ENCODE assay signal across 8 mouse cellular contexts in genomic region chr6:65670981-65671411, GRCm38 (mm10). TPM values are rescaled to one million over a fixed set of nuclear protein-coding genes. Genes with fewer than 3 reads are reported as not detected.
DNase-seq lines count a peak whose midpoint lies in the region; ATAC-seq and TF ChIP-seq lines count a peak whose summit lies in the region.

No protein-coding gene starts in this region.

- 1% methylated on average over 17 of the region's 21 CpGs for WGBS in embryonic facial prominence, embryonic 13.5 days
- 3% methylated on average over 21 of the region's 21 CpGs for WGBS in intestine, embryonic 14.5 days
- under 1% methylated on average over 21 of the region's 21 CpGs for WGBS in midbrain, embryonic 12.5 days

- peak overlapping the region; percentile 83 for H3K4me3 ChIP-seq in gastrocnemius, adult 2 months
- peak overlapping the region; percentile 81 for H3K4me3 ChIP-seq in E14TG2a.4 (replicated peaks; ENCODE audit: low read length)
- H3K4me3 ChIP-seq in embryonic facial prominence, embryonic 13.5 days = peak overlapping the region; percentile 65
- peak overlapping the region; percentile 44 for H3K4me3 ChIP-seq in intestine, embryonic 14.5 days (ENCODE audit: low read depth, low read length)
- peak overlapping the region; percentile 68 for H3K4me3 ChIP-seq in midbrain, embryonic 12.5 days

- ATAC-seq in embryonic facial prominence, embryonic 13.5 days (ENCODE audit: insufficient number of reproducible peaks, insufficient read depth, low FRiP score, low TSS enrichment, low read depth) = no peak; the same call in none of the 2 replicates
- peak; percentile 48 for ATAC-seq in intestine, embryonic 14.5 days (replicated peaks; ENCODE audit: low FRiP score, low TSS enrichment, low read depth)
- ATAC-seq in midbrain, embryonic 12.5 days (ENCODE audit: low FRiP score, low read depth) = peak; percentile 74

- no peak for DNase-seq in gastrocnemius, adult 2 months
- DNase-seq in gastrocnemius, adult 18-20 months (ENCODE audit: low spot score) = no peak
- peak; percentile 70 for DNase-seq in intestine, embryonic 14.5 days (ENCODE audit: low spot score)
- no peak for DNase-seq in frontal cortex, adult 2 months (ENCODE audit: extremely low spot score in 1 of 2, low spot score in 1 of 2)
- DNase-seq in spleen, adult 12 weeks (ENCODE audit: low spot score) = no peak

- no peaks in the 10 kb centered on the region for H3K9me3 ChIP-seq in E14TG2a.4 (ENCODE audit: low read length)
- H3K9me3 ChIP-seq in embryonic facial prominence, embryonic 13.5 days = no peaks in the 10 kb centered on the region
- H3K9me3 ChIP-seq in intestine, embryonic 14.5 days (ENCODE audit: control insufficient read depth, low read length) = no peaks in the 10 kb centered on the region
- H3K9me3 ChIP-seq in midbrain, embryonic 12.5 days = no peaks in the 10 kb centered on the region

- H3K4me2 ChIP-seq in embryonic facial prominence, embryonic 13.5 days = peak overlapping the region; percentile 92
- peak overlapping the region; percentile 71 for H3K4me2 ChIP-seq in intestine, embryonic 14.5 days (ENCODE audit: low read length)
- H3K4me2 ChIP-seq in midbrain, embryonic 12.5 days (replicated peaks) = peak overlapping the region; percentile 95

- H3K9ac ChIP-seq in embryonic facial prominence, embryonic 13.5 days = peak overlapping the region; percentile 85
- H3K9ac ChIP-seq in intestine, embryonic 14.5 days (ENCODE audit: low read length) = peak overlapping the region; percentile 20; the same call in 1 of the 2 replicates
- H3K9ac ChIP-seq in midbrain, embryonic 12.5 days (replicated peaks) = peak overlapping the region; percentile 70

- H3K4me1 ChIP-seq in E14TG2a.4 (replicated peaks; ENCODE audit: low read depth, low read length) = peaks cover 19% of the 10 kb centered on the region; the same call in 1 of the 2 replicates
- peaks cover 24% of the 10 kb centered on the region for H3K4me1 ChIP-seq in embryonic facial prominence, embryonic 13.5 days
- peaks cover 4% of the 10 kb centered on the region; the same call in 1 of the 2 replicates for H3K4me1 ChIP-seq in intestine, embryonic 14.5 days (replicated peaks; ENCODE audit: control insufficient read depth, insufficient read depth, low read length)
- peaks cover 18% of the 10 kb centered on the region for H3K4me1 ChIP-seq in midbrain, embryonic 12.5 days

- H3K27me3 ChIP-seq in E14TG2a.4 (ENCODE audit: insufficient read depth, low read length) = peaks cover 64% of the 10 kb centered on the region
- peaks cover 11% of the 10 kb centered on the region for H3K27me3 ChIP-seq in embryonic facial prominence, embryonic 13.5 days
- H3K27me3 ChIP-seq in intestine, embryonic 14.5 days (replicated peaks; ENCODE audit: control insufficient read depth, insufficient read depth, low read length) = peaks cover 18% of the 10 kb centered on the region
- H3K27me3 ChIP-seq in midbrain, embryonic 12.5 days = peaks cover 5% of the 10 kb centered on the region; the same call in 1 of the 2 replicates

- intact Hi-C loops in gastrocnemius, adult 2 months (cut with DNase I) = no loop called here

- no peak overlapping the region for H3K27ac ChIP-seq in gastrocnemius, adult 2 months
- H3K27ac ChIP-seq in embryonic facial prominence, embryonic 13.5 days = peak overlapping the region; percentile 64
- H3K27ac ChIP-seq in intestine, embryonic 14.5 days (ENCODE audit: low read depth) = no peak overlapping the region
- H3K27ac ChIP-seq in midbrain, embryonic 12.5 days (replicated peaks) = peak overlapping the region; percentile 56

- no peak for TF ChIP-seq CTCF in gastrocnemius, adult 2 months (IDR thresholded peaks at IDR 0.05)
- TF ChIP-seq CTCF in E14TG2a.4 (conservative IDR thresholded peaks at IDR 0.05; ENCODE audit: low read length) = no peak

- no peaks in the 10 kb centered on the region for H3K36me3 ChIP-seq in E14TG2a.4 (ENCODE audit: insufficient read depth, low read length)
- H3K36me3 ChIP-seq in embryonic facial prominence, embryonic 13.5 days = no peaks in the 10 kb centered on the region
- no peaks in the 10 kb centered on the region for H3K36me3 ChIP-seq in intestine, embryonic 14.5 days (ENCODE audit: control insufficient read depth, insufficient read depth, low read length)
- H3K36me3 ChIP-seq in midbrain, embryonic 12.5 days = no peaks in the 10 kb centered on the region

RNA-seq across cellular contexts. Expression of gene Ndnf, which starts 0.4 kb away (rescaled TPM):
- under 1 TPM; 0.03 to 0.36 TPM for total RNA-seq in gastrocnemius, adult 2 months (2021)
- under 1 TPM; 0.05 to 0.18 TPM for total RNA-seq in gastrocnemius, adult 18-20 months (2021)
- 9.6 and 14.3 TPM in 2 replicates for polyA plus RNA-seq in embryonic facial prominence, embryonic 13.5 days (2015; fragmentation: Nextera tagmentation; extraction: Ambion mirVana)
- polyA plus RNA-seq in intestine, embryonic 14.5 days (2014; fragmentation: Nextera tagmentation; extraction: Ambion mirVana) = 2.2 and 2.4 TPM in 2 replicates
- polyA plus RNA-seq in midbrain, embryonic 12.5 days (2016; fragmentation: Nextera tagmentation; extraction: Ambion mirVana) = 5.4 TPM in 2 replicates
- polyA plus RNA-seq in frontal cortex, adult 2 months (2012; rRNA removed) = 24.0 and 25.8 TPM in 2 replicates

Comparison
In these comparisons a context has a peak if more than half of its experiments do, and no peak if none do; other contexts are left out.
1. H3K27ac ChIP-seq: peak in embryonic facial prominence, embryonic 13.5 days (single experiment) and midbrain, embryonic 12.5 days (single experiment); none in gastrocnemius, adult 2 months (single experiment) and intestine, embryonic 14.5 days (single experiment).
2. H3K9ac ChIP-seq: peak in every context shown above with its lines; median percentile 85 in embryonic facial prominence, embryonic 13.5 days; 70 in midbrain, embryonic 12.5 days; 20 in intestine, embryonic 14.5 days.
3. Peak in every context shown above with its lines, with median percentiles within 50 percentile points of each other: H3K4me3 ChIP-seq and H3K4me2 ChIP-seq.